Mouse (Mus musculus) frontal cortex, postnatal 10 days (tissue): ENCODE data around the gene Nyap1.
"Not testable (repeated sequence)": the region's sequence is repeated elsewhere in the genome, so short reads cannot be mapped to it uniquely, and the experiment has no call there.

ENCODE experiments used
- DNase-seq, 2 experiments: peaks; one replicate each; pipeline ENCODE4 v3.0.0; 2022; ENCODE audit warnings: low spot score in 2 of 2, mixed read lengths in 1 of 2

Nyap1 gene

DNA sequence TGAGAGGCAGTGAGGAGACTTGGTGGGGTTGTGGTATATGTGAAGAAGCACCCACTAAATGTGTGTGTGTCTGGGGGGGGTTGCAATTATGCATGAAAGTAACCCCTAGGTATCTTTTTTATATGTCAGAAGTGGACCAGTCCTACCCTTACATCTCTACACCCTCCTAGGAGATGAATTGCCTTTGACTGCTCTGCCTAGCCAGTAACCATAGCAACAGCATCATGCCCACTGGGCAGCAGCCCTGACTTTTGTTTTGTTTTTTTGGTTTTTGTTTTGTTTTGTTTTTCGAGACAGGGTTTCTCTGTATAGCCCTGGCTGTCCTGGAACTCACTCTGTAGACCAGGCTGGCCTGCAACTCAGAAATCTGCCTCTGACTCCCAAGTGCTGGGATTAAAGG, 27.1 kb upstream of the Nyap1 start:
- DNase-seq = no peak

DNA sequence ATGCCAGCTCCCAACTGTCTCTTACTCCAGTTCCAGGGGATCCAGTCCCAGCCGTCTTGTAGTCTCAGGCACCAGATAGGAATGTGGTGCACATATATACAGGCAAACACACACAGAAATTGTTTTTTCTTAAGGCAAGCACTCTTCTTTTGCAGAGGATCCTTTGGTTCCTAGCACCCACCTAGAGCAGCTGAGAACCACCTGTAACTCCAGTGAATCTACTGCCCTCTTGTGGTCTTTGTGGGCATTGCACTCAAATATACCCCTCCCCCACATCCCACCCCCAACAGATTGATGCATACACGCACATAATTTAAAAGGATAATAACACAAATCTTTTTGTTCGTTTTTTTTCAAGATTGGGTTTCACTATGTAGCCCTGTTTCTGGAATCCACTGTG, 24.9 kb upstream of the Nyap1 start:
- no peak for DNase-seq

DNA sequence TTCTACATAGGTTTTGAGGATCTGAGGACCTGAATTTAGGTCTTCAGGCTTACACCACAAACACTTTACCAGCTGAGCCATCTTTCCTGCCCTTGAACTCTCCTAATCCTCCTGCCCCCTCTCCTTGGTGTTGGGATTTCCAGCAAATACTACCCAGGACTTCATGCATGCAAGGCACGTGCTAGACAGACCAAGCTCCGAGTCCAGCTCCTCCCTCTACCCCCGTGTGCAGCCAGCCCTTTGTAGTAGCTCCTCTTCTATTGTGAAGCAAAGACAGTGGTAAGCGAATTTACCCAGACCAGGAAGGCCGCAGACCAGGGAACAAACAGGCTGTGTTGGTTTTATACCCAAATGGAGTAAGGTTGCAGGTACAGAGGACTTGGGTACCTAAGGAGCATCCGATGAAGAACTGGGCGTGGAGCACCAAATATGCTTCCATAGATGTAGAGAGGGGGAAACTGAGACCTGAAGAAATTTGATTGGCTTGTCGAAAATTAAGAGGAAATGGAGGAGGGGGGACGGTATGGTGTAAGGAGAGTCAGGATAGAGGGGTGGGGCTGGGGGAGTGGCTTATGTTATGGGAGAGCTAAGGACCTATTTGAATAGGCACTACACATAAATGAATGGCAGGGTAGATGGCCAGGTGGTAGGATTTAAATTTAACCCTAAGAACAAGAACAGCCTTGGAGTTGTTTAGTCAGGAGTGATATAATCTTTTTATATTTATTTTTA, 23.4 kb upstream of the Nyap1 start:
- DNase-seq = no peak

DNA sequence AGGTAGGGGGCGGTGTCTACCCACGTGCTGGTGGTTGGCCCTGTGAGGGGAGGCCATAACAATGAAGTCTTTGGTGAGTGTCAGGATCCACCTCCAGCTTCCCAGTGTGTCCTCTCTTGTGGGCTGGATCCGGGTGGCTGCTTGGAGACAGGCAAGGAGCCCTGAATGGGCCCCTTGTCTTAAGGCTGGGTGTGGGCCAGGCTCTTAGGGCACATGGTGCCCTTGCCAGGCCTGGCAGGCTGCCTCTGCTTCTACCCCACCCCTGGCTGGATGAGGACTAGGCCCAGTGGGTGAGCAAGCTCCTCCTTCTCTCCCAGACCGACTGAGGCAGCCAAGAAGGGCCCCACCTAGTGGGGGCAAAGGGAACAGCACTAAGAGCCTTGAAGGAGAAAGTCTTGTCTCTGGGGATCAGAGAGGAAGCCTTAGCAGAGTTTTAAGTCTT, 18.6 kb upstream of the Nyap1 start:
- DNase-seq = peak; percentile 83 to 91

DNA sequence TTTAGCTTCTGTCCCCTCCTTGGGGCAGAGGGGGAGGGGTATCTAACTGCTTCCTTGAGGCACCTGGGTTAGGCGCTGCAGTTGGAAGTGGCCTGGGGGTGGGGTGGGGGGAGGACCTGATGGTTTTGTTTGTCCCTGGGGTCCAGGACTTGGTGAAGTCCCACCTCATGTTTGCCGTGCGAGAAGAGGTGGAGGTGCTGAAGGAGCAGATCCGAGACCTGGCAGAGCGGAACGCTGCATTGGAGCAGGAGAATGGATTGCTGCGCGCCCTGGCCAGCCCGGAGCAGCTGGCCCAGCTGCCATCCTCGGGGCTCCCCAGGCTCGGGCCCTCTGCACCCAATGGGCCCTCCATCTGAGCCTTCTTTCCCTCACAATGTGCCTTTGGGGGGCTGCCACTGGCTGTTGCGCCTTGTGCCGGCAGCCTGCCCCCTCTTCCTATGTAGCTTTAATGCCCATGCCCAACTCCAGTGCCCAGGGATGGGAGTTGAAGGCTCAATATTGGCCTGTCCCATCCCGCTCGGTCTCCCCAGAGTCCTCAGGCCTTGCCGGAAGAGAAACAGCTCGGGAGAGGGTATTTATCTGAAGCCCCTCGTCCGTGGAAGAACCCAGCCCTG, 17.6 kb upstream of the Nyap1 start:
- DNase-seq = no peak

DNA sequence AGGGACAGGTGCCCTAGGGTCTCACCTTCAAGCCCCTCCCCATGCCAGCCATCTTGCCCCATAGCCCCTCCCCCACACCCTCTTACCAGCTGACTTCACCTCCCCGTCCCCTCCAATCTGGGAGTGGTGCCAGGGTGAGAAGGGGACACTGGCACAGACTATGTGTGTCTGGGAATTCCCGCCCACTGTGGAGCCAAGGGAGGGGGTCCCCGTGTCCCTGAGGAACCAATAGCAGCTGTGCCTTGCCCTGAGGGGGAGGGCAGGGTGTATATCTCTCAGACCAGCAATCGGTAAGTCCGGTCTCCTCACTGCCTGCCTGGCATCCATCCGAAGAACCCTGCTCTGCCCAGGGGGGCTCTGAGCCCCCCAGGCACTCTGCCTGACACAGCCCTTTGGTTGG, 16.5 kb upstream of the Nyap1 start:
- DNase-seq = peak; percentile 83 to 94

DNA sequence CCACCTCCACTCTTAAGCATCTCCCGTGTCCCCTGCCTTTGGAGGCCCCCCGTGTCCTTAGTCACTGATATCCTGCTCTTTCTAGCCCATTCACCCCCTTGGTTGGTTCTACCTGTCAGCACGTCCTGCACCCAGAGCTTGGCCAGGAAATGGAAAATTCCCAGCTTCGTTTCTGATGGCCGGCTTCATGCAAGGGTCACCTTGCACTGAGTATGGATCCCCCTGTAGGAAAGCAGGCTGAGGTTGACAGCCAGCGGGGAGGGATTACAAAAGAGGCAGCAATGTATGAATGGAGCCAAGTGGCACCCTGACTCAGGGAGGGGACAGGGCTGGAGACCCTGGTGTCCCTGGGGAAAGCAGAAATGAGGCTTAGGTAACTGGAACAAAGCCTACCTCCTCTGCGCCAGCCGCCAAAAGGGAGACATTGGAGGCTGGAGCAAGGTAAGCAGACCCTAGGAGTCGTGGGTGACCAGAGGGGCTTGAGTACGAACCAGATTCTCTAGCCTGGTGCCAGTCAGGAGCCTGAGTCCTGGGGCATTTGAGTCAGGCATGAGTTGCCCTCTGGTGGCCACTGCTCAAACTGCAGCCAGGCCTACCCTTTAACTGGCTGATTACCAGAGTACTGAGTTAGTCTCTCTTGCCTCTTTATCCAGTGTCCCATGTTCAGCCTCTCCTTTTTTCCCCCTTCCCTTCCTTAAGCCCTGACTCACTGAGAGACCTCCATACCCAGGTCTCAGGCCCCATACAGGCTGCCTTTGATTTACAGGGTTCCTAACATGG, 15.7 kb upstream of the Nyap1 start:
- DNase-seq = peak; percentile 69 to 85

DNA sequence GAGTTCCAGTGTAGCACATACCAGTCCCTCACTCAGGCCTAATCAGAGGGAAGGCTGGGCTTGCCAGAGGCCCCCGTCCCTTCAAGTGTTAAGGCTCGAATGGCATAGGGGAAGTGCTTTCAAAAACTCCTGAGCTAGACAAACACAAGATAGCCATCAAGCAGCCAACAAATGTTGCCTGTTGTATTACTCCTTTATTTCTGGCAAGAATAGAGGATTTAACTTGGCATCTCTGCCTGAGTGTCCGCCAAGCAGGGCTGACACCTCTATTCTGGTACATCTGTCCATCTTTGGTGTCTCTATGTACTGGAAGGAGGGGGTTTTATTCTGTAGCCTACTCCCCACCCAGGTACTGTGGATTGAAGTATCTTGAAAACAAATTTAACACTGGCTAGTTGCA, 14.7 kb upstream of the Nyap1 start:
- no peak for DNase-seq

DNA sequence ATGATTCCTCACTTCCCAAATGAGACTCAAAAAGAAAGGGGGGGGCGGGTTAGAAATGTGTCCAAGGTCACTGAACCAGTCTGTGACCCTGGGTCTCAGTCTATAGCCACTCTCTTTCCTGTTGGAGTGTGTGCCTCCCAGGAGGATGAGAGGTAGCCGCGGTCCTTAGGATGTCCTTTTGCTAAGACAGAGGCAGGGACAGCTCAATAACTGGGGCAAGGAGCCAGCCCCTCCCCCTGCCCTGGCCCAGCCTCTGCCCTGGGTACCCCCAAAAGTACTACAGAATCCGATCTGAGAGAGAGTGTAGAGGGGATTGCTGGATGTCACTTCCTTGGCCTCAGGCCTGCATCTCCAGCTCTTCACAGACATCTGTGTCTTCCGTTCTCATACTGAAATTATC, 14.0 kb upstream of the Nyap1 start:
- no peak for DNase-seq

DNA sequence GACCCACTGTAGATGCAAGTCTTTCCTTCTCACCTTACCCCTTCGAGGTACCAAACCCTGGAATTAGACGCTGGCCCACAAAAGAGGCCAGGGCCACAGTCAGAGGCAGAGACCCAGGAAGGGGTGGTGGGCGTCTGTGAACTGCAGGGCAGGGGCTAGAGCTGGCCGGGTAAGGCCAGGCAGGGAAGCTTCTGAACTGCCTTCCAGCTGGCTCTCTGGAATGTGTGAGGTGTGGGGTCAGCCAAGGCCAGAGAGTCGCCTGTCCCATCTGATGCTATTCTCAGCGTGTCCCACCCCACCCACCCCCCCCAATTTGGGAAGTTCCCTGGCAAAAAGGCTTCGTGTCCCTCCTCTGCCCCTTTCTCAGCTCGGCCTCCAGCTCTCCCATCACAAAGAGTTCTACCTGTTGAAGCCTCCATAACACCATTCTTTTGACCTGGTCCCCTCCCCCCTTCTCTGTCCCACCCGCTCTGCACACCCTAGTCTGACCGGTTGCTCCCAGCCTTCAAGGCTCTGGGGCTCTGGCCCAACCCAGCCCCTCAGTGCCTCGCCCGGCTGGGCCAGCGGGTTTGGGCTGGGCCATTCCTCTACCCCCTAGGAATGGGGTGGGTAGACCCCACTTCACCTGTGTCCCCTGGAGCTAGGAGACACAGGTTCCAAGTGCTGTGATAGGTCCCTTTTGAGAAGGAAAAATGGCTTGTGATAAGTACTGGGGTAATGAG, 11.9 kb upstream of the Nyap1 start:
- no peak for DNase-seq

DNA sequence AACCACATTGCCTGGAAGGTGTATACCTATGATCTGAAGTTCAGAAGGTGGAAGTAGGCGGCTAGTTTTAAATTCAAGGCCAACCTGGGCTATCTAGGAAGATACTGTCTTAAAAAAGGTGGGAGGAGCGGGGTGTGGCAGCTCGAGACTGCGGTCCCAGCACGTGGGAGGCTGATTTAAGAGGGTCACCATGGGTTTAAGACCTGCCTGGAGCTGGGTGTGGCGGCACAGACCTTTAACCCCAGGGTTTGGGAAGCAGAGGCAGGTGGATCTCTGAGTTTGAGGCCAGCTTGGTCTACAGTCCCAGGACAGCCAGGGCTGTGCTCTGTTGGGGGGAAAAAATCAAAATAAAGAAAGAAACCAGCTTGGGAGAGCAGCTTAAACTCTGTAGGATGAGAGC, 10.6 kb upstream of the Nyap1 start:
- no peak for DNase-seq

DNA sequence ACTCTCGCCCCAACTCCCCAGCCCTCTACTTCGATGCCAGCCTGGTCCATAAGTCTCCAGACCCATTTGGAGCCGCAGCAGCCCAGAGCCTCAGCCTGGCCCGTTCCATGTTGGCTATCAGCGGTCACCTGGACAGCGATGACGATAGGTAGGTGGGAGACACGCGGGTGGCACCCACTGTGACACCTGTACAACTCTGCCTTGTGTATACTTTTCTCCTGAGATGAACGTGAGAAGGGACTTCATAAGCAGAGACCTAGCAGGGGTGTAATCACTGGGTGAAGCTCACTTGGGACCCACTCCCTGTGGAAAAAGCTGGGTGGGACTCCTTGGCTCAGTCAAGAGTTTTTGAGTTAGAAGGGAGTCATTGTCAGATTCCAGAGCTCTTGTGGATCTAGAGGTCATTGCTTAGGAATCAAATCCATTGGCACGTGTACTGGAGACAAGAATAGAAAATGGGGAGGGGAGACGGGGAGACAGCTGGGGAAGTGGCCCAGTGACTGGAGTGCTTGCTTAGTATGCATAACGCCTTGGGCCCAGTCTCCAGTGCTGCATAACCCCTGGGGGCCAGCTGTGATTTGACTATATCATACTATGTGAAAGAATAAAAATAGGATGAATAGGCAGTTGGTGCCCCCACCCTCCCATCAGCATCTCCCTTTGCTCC, 9.9 kb upstream of the Nyap1 start:
- DNase-seq = no peak

DNA sequence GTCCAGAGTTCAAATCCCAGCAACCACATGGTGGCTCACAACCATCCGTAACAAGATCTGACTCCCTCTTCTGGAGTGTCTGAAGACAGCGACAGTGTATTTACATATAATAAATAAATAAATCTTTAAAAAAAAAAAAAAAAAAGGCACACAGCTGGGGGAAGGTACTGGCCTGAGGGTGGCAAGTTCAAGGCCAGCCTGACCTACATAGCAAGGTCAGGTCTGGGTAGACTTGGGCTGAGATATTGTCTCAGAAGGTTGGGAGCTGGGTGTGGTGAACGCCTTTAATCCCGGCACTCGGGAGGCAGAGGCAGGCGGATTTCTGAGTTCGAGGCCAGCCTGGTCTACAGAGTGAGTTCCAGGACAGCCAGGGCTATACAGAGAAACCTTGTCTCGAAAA, 8.8 kb upstream of the Nyap1 start:
- DNase-seq = not testable (repeated sequence)

DNA sequence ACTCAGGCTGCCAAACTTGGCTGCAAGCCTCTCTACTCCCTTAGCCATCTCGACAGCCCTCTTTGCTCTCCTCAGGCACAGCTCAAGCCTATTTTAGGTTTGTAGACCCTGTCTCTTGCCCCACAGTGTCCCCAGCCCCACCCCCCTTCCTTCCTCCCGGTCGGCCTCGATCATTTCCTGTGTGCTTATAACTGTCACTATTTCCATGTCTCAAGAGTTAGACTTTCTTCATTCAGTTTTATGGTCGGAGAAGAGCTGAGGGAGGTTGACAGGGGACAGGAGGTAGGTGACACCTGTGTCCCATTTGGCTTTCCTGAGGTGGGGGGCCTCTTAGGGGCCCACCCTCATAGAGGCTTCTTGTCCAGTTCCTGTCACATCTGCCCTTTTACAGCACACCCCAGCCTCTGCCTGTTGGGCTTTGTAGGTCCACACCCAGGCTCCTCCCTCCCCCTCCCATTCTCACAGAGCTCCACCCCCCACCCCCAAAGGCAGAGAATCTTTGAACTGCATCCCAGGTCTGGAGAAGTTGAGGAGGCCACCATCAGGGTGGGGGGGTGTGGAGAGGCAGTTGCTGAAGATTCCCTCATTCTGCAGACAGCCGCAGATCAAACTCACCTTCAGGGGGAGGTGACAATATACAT, 7.9 kb upstream of the Nyap1 start:
- no peak for DNase-seq

DNA sequence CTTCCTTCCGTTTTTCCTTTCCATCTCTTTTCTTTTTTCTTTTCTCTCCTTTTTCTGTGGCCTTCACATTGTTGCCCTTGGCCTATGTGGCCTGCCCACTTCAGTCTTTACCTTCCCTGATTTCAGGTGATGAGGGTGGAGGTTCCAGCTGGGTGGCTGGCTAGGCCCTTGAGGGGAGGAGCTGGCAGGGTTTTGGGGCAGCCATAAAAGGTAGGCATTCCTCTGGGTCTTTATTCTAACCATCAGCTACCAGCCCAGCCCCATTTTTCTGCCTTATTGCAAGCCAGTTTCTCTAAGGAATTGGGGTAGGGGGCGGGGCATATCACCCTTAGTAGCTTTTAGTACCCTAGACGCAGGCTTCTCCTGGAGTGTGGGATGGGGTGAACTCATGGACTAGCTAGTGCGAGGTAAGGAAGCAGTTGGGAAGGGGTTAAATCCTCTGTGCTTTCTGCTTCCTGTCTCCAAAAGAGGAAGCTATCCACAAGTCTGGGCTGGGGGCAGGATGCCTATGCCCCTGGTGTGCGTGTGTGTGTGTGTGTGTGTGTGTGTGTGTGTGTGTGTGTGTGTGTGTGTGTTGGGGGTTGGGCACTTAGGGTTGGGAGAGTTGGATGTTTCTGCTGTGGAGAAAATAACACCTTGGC, 6.8 kb upstream of the Nyap1 start:
- peak in 1 of 2 experiments; percentile 44 for DNase-seq

DNA sequence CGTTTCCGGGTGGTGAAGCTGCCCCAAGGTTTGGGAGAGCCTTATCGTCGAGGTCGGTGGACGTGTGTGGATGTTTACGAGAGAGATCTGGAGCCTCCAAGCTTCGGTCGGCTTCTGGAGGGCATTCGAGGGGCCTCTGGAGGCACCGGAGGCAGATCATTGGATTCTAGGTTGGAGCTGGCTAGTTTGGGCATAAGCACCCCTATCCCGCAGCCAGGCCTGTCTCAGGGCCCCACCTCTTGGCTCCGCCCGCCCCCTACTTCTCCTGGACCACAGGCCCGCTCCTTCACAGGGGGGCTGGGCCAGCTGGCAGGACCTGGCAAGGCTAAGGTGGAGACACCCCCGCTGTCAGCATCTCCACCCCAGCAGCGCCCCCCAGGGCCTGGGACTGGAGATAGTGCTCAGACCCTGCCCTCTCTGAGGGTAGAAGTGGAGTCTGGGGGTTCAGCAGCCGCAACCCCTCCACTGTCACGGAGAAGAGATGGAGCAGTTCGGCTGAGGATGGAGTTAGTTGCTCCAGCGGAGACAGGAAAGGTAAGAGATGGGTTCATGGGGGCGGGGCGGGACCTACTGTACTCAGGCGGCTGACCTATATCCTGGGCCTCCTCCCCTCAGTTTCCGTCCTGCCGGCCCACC, 6.0 kb upstream of the Nyap1 start:
- peak; percentile 44 to 52 for DNase-seq

DNA sequence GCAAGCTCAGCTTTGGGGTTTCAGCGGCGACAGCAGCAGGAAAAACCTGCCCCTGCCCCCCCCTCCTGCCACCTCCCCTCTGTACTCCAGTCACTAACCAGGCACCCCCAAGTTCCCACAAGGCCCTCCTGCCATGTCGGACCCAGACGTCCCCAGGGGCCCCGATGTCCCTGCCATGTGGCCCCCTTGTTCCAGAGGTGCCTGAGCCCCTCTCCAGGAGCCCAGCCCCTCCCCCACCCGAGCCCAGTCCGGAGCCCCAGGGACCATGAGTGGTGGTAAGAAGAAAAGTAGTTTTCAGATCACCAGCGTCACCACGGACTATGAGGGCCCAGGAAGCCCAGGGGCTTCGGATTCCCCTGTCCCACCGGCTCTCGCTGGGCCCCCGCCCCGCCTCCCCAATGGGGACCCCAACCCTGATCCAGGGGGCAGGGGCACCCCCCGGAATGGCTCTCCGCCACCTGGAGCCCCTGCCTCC, 5.5 kb upstream of the Nyap1 start:
- peak in 1 of 2 experiments; percentile 29 for DNase-seq

DNA sequence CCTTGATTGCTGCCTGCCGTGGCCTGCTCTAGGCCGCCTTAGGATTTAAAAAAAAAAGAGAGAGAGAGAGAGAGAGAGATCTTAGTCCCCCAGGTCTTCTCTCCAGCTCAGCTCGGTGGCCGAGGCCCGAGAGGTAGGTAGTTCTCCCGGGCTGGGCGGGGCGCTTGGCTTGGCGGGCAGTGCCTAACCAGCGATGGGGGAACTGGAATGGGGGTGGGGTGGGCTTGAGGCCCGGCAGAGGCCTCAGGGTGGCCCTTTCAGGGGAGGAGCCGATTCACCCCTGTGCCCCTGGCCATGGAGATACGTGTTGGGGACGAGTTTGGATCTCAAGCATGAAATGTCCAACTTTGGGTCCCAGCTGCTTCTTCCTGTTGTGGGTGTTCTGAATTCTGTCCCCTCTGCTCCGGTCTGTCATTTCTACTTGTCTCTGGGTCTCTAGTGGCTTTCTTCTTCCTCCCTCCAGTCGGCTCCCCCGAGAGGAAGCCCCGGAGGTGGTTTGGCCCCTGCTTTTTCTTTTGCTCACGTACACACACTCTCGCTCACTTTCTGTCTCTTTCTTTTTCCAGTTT, 5.0 kb upstream of the Nyap1 start:
- DNase-seq = peak; percentile 27 to 52
